Mouse (Mus musculus) heart, embryonic 14.5 days (tissue): ENCODE results near the gene Zfc3h1. TPM values are rescaled to one million over a fixed set of nuclear protein-coding genes. Genes with fewer than 3 reads are reported as not detected.

Experiments
- ATAC-seq: fragments of 200-750 bp; cut with Nextera tagmentation; 2 replicates; pipeline ENCODE4 v1.8.0; 2017; ENCODE audit warnings: low read depth, moderate TSS enrichment; ENCODE audit not compliant: insufficient number of reproducible peaks, insufficient read depth, low FRiP score
- H3K27ac ChIP-seq, 2 experiments: fragments of 200-500 bp in 1 of 2; fragments of 300-500 bp in 1 of 2; sonication (generic) in 1 of 2; replicated peaks in 1 of 2; 2 replicates each; pipeline ENCODE4 v1.5.1; 2012 to 2014; ENCODE audit warnings: low read depth in 2 of 2, low read length in 2 of 2, control low read depth in 1 of 2, mild to moderate bottlenecking in 1 of 2, mixed read lengths in 1 of 2; ENCODE audit not compliant: control insufficient read depth in 1 of 2, insufficient read depth in 1 of 2
- H3K27me3 ChIP-seq: fragments of 300-500 bp; sonication (generic); 2 replicates; pipeline ENCODE4 v1.6.1; 2014; ENCODE audit warnings: mild to moderate bottlenecking, low read length, control low read depth; ENCODE audit not compliant: control insufficient read depth, insufficient read depth
- H3K36me3 ChIP-seq: fragments of 300-500 bp; sonication (generic); 2 replicates; pipeline ENCODE4 v1.6.1; 2014; ENCODE audit warnings: mild to moderate bottlenecking, control low read depth, low read length, mixed read lengths; ENCODE audit not compliant: control insufficient read depth, insufficient read depth
- H3K4me1 ChIP-seq, 2 experiments: fragments of 200-500 bp in 1 of 2; fragments of 300-500 bp in 1 of 2; sonication (generic) in 1 of 2; 2 replicates each; pipeline ENCODE4 v1.6.1; 2012 to 2014; ENCODE audit warnings: low read length in 2 of 2, control low read depth in 1 of 2, mixed read lengths in 1 of 2; ENCODE audit not compliant: control insufficient read depth in 2 of 2, insufficient read depth in 2 of 2
- H3K4me2 ChIP-seq: fragments of 300-500 bp; sonication (generic); 2 replicates; pipeline ENCODE4 v1.6.1; 2014; ENCODE audit warnings: mild to moderate bottlenecking, low read length
- H3K4me3 ChIP-seq, 2 experiments: fragments of 200-500 bp in 1 of 2; fragments of 300-500 bp in 1 of 2; sonication (generic) in 1 of 2; 2 replicates each; pipeline ENCODE4 v1.5.1; 2012 to 2014; ENCODE audit warnings: low read length in 2 of 2, mild to moderate bottlenecking in 2 of 2, control low read depth in 1 of 2, low read depth in 1 of 2, moderate library complexity in 1 of 2; ENCODE audit not compliant: control insufficient read depth in 1 of 2, insufficient read depth in 1 of 2
- H3K9ac ChIP-seq: fragments of 300-500 bp; sonication (generic); 2 replicates; pipeline ENCODE4 v1.6.1; 2014; ENCODE audit warnings: mild to moderate bottlenecking, low read length
- H3K9me3 ChIP-seq: fragments of 300-500 bp; sonication (generic); 2 replicates; pipeline ENCODE4 v1.6.1; 2016; ENCODE audit warnings: low read length, control low read depth; ENCODE audit not compliant: control insufficient read depth
- WGBS: fragments of 180-500 bp; shearing (Covaris S2); extraction: QIAGEN DNeasy Blood & Tissue Kit; methylation state at CpG from one replicate; pipeline ENCODE4 v1.1.7; 2014; 5-methylcytosine and 5-hydroxymethylcytosine counted together
- polyA plus RNA-seq: library from polyadenylated mRNA; unstranded; fragments of >200 nt; fragmentation: Nextera tagmentation; extraction: Ambion mirVana; gene quantifications from 2 replicates; pipeline ENCODE4 v1.2.1, GENCODE M21; 2014

Zfc3h1 gene
- 18.8 and 19.1 TPM in 2 replicates for polyA plus RNA-seq

DNA sequence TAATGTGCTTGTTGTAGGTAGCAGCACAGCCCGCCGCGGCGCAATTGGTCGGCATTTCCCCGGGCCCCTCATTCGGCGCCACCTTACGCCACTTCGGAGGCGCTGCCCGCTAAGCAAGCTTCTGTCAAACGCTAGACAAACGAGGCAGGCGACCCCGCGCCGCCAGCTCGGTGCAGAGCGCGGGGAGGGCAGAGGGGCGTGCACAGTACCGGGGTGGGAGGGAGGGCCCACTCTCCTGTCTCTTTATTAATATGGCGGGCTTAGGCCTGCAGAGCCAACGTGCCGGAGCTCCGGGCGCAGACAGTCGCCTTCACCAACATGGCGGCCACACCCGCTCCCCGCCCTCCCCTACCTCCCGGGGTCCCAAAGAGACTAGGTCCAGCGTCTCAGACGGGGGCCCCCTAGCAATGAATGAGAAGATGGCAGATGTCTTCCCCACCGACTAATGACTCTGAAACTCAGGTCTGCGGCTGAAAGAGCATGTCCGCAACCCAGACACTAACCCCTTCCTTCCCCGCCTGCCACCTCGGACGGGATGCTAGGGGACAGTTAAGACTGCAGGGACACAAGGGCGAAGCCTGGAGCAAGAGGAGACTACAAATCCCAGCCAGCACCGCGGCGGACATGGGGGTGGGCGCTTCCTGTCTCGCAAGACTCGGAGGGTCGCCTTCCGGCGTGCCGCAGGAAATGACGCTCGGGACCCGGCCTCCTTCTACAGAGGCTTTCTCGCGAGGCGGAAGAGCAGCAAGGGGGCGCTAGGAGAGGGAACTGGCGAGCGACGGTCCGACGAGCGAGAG lies at the start of gene Zfc3h1, which contains the start of gene Thap2:
Zfc3h1 (plus strand) TSS at position 739 of the 797 bp plus-strand sequence.
Thap2 (minus strand) TSS at position 223 of the 797 bp plus-strand sequence.
- Histone ChIP-seq H3K36me3 (peaks cover 10% of the 10 kb centered on the region), H3K27ac (peak within 1 kb of the TSS; percentile 98), H3K4me3 (peak within 1 kb of the TSS; percentile 75 to 85), H3K4me2 (peak within 1 kb of the TSS; percentile 89), H3K4me1 (peaks cover 2 to 33% of the 10 kb centered on the region in 2 experiments), H3K27me3 (no peaks in the 10 kb centered on the region), H3K9ac (peak within 1 kb of the TSS; percentile 93), H3K9me3 (no peaks in the 10 kb centered on the region)
- under 1% methylated on average over 65 of the region's 65 CpGs for WGBS
- ATAC-seq, result peak; percentile 98

DNA sequence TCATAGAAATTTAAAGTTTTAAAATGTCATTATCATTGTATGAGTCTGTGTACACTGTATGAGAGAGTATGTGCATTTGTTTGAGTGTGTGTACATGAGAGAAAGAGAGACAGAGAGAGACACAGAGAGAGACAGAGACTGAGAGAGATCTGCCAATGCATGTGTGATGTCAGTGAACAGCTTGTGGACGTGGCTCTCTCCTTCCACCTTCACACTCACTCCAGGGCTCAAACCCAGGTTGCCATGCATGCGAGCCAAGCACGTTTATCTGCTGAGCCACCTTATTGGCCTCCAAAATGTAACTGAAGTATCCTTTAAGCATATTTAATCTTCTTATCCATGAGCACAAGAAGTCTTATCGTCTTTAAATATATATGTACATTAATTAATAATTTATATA lies 47.9 kb upstream of the Zfc3h1 start:
- Histone ChIP-seq H3K4me2 (no peak overlapping the region), H3K4me1 (peaks cover 8 to 11% of the 10 kb centered on the region in 2 experiments; a peak in 3 of 4 replicates), H3K27me3 (no peaks in the 10 kb centered on the region), H3K36me3 (peaks cover 13% of the 10 kb centered on the region), H3K9ac (no peak overlapping the region), H3K9me3 (no peaks in the 10 kb centered on the region), H3K4me3 (no peak overlapping the region), H3K27ac (no peak overlapping the region)
- no peak for ATAC-seq
- 78% methylated on average over 4 of the region's 4 CpGs for WGBS

DNA sequence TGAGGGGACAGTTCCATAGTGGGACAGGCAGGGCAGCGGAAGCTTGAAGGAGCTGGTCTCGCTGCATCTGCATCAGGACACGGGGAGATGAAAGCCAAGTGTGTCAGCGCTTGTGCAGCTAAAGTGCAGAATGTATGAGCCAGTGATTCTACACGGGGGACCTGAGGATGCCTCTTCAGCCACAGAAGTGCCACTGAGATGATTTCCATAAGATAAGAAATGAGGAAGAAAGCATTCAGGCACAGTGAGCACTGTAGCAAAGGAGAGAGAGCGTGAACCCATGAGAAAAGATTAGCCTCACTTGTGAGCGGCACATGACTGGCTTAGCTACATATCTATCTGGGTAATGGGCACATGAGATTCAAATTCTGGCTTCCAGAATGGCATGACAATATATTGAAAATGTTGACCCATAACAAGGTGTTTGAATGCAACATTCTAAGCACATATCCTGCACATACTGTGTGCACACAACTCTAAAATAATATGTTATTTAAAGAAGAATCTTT lies 44.9 kb upstream of the Zfc3h1 start:
- Histone ChIP-seq H3K4me3 (no peak overlapping the region), H3K9me3 (no peaks in the 10 kb centered on the region), H3K27me3 (no peaks in the 10 kb centered on the region), H3K4me1 (no peaks in the 10 kb centered on the region), H3K9ac (no peak overlapping the region), H3K36me3 (peaks cover 30% of the 10 kb centered on the region), H3K27ac (no peak overlapping the region), H3K4me2 (no peak overlapping the region)
- ATAC-seq, result no peak
- WGBS, result 82% methylated on average over 7 of the region's 7 CpGs

DNA sequence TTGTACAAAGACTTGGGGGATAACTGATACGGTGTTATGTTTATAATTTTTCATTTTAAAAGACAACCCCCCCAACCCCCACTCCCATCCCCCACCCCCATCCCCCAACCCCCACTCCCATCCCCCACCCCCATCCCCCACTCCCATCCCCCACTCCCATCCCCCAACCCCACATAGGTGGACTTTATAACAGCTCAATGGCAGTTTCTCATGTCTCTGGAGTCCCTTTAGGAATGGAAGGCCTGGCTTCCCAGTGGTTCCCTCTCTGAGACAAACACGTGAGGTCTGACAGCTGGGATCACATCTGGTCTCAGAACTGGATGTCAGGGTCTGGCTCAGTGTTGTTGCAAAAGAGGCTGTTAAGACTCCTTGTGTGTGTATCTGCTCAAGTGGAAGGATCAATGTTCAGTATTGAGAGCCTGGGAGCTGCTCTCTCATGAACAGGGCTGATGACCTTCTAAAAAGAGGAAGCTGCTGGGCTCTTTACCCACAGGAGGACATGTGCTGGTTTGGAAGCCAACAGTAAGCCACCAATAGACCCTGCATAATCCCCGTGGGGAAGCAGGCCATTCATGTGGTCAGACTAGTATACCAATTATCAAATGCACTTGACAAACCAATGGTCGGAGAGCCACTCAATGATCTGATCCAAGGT lies 41.9 kb upstream of the Zfc3h1 start:
- H3K9me3 ChIP-seq, result no peaks in the 10 kb centered on the region
- H3K27me3 ChIP-seq, result no peaks in the 10 kb centered on the region
- H3K36me3 ChIP-seq, result peaks cover 43% of the 10 kb centered on the region
- 90% methylated on average over 4 of the region's 4 CpGs for WGBS
- ATAC-seq, result no peak
- no peaks in the 10 kb centered on the region for H3K4me1 ChIP-seq
- H3K27ac ChIP-seq, result no peak overlapping the region
- H3K9ac ChIP-seq, result no peak overlapping the region
- no peak overlapping the region for H3K4me3 ChIP-seq
- no peak overlapping the region for H3K4me2 ChIP-seq

DNA sequence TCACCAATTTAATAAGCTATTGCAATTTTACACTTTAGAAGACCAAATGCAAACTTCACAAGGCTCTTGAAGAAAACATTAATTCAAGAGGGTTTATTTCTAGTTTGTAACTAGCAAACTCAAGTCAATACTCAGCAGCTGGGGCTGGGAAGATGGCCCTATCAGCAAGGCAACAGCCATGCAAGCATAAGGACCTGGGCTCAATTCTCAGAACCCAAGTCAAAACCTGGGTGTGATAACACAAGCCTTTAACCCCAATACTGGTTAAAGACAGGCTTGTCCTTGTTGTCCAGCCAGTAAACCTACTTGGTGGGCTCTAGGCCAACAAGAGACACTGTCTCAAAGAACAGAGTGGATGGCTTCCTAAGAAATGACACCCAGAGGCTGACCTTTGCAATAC lies 38.3 kb upstream of the Zfc3h1 start:
- H3K9ac ChIP-seq, result no peak overlapping the region
- no peaks in the 10 kb centered on the region for H3K4me1 ChIP-seq
- no peaks in the 10 kb centered on the region for H3K9me3 ChIP-seq
- no peak overlapping the region for H3K4me2 ChIP-seq
- no peak overlapping the region for H3K4me3 ChIP-seq
- H3K27ac ChIP-seq, result no peak overlapping the region
- H3K27me3 ChIP-seq, result no peaks in the 10 kb centered on the region
- peaks cover 34% of the 10 kb centered on the region for H3K36me3 ChIP-seq
- ATAC-seq, result no peak

DNA sequence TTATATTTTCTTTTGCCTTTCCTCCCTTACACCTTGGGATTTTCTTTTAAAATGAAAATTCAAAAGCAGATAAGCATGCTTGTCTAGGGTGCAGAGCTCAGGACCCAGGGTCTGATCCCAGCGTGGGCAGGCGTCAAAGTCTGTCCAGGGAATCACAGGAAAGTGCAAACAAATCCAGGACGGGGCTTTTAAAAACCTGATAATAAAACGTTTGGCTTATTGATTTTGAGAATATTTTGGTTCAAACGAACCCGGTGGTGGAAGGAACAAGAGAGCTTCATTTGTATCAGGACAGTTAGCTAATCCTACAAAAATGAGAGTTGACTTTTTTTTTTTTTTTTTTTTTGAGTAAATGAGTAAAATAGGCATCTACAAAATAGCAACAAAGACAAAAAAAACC lies 36.6 kb upstream of the Zfc3h1 start:
- Histone ChIP-seq H3K4me2 (no peak overlapping the region), H3K27ac (no peak overlapping the region), H3K4me3 (no peak overlapping the region), H3K9me3 (no peaks in the 10 kb centered on the region), H3K36me3 (peaks cover 22% of the 10 kb centered on the region), H3K4me1 (no peaks in the 10 kb centered on the region), H3K27me3 (no peaks in the 10 kb centered on the region), H3K9ac (no peak overlapping the region)
- WGBS, result 79% methylated on average over 6 of the region's 6 CpGs
- ATAC-seq, result no peak

DNA sequence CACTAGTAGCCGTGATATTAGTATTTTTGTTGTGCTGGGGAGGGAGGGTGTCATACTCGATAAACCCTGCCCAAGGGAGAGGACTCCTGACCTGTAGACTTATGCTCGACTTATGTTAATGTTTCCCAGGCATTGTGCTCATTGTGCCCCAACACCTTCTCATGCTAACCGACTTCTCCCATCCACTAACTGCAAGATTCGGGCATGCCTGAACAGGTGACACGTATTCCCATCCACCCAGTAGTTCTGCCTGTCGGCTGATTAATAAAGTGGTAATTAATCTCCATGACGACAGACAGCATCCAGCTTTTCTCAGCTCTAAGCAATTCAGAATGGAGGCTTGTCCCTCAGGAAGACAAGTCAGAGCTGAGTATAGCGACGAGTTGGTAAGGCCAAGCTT lies 35.7 kb upstream of the Zfc3h1 start:
- 82% methylated on average over 10 of the region's 10 CpGs for WGBS
- H3K9ac ChIP-seq, result no peak overlapping the region
- no peaks in the 10 kb centered on the region for H3K9me3 ChIP-seq
- peaks cover 15% of the 10 kb centered on the region for H3K36me3 ChIP-seq
- ATAC-seq, result no peak
- no peaks in the 10 kb centered on the region for H3K4me1 ChIP-seq
- no peak overlapping the region for H3K4me3 ChIP-seq
- H3K27me3 ChIP-seq, result no peaks in the 10 kb centered on the region
- H3K4me2 ChIP-seq, result no peak overlapping the region
- no peak overlapping the region for H3K27ac ChIP-seq
